Mouse (Mus musculus) liver, embryonic 14.5 days (tissue): Measurements from ENCODE around the gene 4930518I15Rik. TPM values are rescaled to one million over a fixed set of nuclear protein-coding genes. Genes with fewer than 3 reads are reported as not detected.
"Not testable (repeated sequence)": the region's sequence is repeated elsewhere in the genome, so short reads cannot be mapped to it uniquely, and the experiment has no call there.

Experiments used
- ATAC-seq: fragments of 200-750 bp; cut with Nextera tagmentation; 2 replicates; pipeline ENCODE4 v1.8.0; 2017; ENCODE audit warnings: moderate number of reproducible peaks, mild to moderate bottlenecking, moderate library complexity; ENCODE audit not compliant: insufficient read depth
- DNase-seq, 3 experiments: peaks; one replicate each; pipeline ENCODE4 v3.0.0-alpha.2; 2012 to 2013; ENCODE audit warnings: low read depth in 3 of 3, low spot score in 3 of 3
- H3K27ac ChIP-seq: fragments of 300-500 bp; sonication (generic); 2 replicates; pipeline ENCODE4 v1.5.1; 2014; ENCODE audit warnings: moderate library complexity, mild to moderate bottlenecking, control low read depth, inconsistent platforms
- H3K27me3 ChIP-seq: fragments of 300-500 bp; sonication (generic); 2 replicates; pipeline ENCODE4 v1.6.1; 2014; ENCODE audit warnings: mild to moderate bottlenecking, low read length, moderate library complexity; ENCODE audit not compliant: control insufficient read depth, insufficient read depth
- H3K36me3 ChIP-seq: fragments of 300-500 bp; sonication (generic); replicated peaks from 2 replicates; pipeline ENCODE4 v1.6.1; 2014; ENCODE audit warnings: low read depth; ENCODE audit not compliant: control insufficient read depth, insufficient read depth
- H3K4me1 ChIP-seq, 2 experiments: fragments of 200-500 bp in 1 of 2; fragments of 300-500 bp in 1 of 2; sonication (generic) in 1 of 2; replicated peaks; 2 replicates each; pipeline ENCODE4 v1.6.1; 2012 to 2014; ENCODE audit warnings: antibody characterized with exemption in 1 of 2, inconsistent platforms in 1 of 2, low read length in 1 of 2; ENCODE audit not compliant: control insufficient read depth in 2 of 2, insufficient read depth in 2 of 2
- H3K4me2 ChIP-seq: fragments of 300-500 bp; sonication (generic); 2 replicates; pipeline ENCODE4 v1.6.1; 2014; ENCODE audit warnings: low read depth, mild to moderate bottlenecking, control low read depth, moderate library complexity
- H3K4me3 ChIP-seq, 2 experiments: fragments of 200-500 bp in 1 of 2; fragments of 300-500 bp in 1 of 2; sonication (generic) in 1 of 2; 2 replicates each; pipeline ENCODE4 v1.5.1; 2012 to 2014; ENCODE audit warnings: low read depth in 2 of 2, low read length in 2 of 2, mild to moderate bottlenecking in 2 of 2, control low read depth in 1 of 2, inconsistent platforms in 1 of 2, moderate library complexity in 1 of 2; ENCODE audit not compliant: insufficient read depth in 1 of 2
- H3K9ac ChIP-seq: fragments of 300-500 bp; sonication (generic); replicated peaks from 2 replicates; pipeline ENCODE4 v1.6.1; 2014; ENCODE audit warnings: mild to moderate bottlenecking, control low read depth, moderate library complexity
- H3K9me3 ChIP-seq: fragments of 300-500 bp; sonication (generic); 2 replicates; pipeline ENCODE4 v1.6.1; 2016; ENCODE audit warnings: low read length, mixed read lengths; ENCODE audit not compliant: control insufficient read depth
- CTCF ChIP-seq: IDR thresholded peaks from 2 replicates; pipeline ENCODE4 v1.5.1; 2016; ENCODE audit warnings: antibody characterized with exemption, low read depth, control low read depth
- EP300 ChIP-seq: IDR thresholded peaks from 2 replicates; pipeline ENCODE4 v1.6.1; 2016; ENCODE audit warnings: antibody characterized with exemption, low read depth
- WGBS: fragments of 180-500 bp; shearing (Covaris S2); extraction: QIAGEN DNeasy Blood & Tissue Kit; methylation state at CpG from one replicate; pipeline ENCODE4 v1.1.7; 2014; ENCODE audit not compliant: insufficient replicate concordance; 5-methylcytosine and 5-hydroxymethylcytosine counted together
- polyA plus RNA-seq, 2 experiments: library from polyadenylated mRNA; depleted of rRNA in 1 of 2; stranded (reverse) in 1 of 2; unstranded in 1 of 2; fragments of >200 nt; fragmentation: Nextera tagmentation in 1 of 2; extraction: Ambion mirVana in 1 of 2; gene quantifications; 2 replicates each; pipeline versions ENCODE4 v1.2.1 to v1.2.3; 2012 to 2014

4930518I15Rik gene
- 0.51 and 0.71 TPM in 2 replicates for polyA plus RNA-seq (2012; rRNA removed)
- 0.71 and 0.78 TPM in 2 replicates for polyA plus RNA-seq (2014; fragmentation: Nextera tagmentation; extraction: Ambion mirVana)

DNA sequence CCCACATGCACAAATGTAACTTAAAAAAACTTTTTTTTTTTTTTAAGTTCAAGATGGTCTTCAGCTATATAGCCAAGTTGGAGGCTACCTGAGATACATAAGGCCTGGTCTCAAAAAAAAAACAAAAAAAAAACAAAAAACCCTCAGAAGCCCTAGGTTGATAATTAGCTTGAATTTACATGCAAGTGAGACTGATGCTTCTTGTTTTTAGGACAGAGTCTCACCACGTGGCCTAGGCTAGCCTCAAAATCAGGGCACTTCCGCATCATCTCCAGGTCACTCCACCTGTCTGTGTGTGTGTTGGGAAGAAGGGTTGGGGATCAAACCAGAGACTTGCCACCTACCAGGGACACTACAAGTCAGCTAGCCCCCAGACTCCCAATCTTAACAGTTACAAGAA is at the start of gene 4930518I15Rik:
Gene 4930518I15Rik (minus strand): TSS at position 112 of the 400 bp plus-strand sequence.
- no peaks in the 10 kb centered on the region for H3K27me3 ChIP-seq
- H3K36me3 ChIP-seq, result peaks cover 5% of the 10 kb centered on the region; the same call in 1 of the 2 replicates
- H3K4me2 ChIP-seq, result no peak within 1 kb of the TSS
- WGBS, result 74% methylated on average over 2 of the region's 2 CpGs
- peaks cover 3 to 4% of the 10 kb centered on the region in 2 experiments for H3K4me1 ChIP-seq
- no peaks in the 10 kb centered on the region for H3K9me3 ChIP-seq
- H3K9ac ChIP-seq, result no peak within 1 kb of the TSS
- H3K4me3 ChIP-seq, result no peak within 1 kb of the TSS
- no peak for TF ChIP-seq CTCF
- TF ChIP-seq EP300, result no peak
- no peak for DNase-seq
- H3K27ac ChIP-seq, result no peak within 1 kb of the TSS
- ATAC-seq, result no peak

DNA sequence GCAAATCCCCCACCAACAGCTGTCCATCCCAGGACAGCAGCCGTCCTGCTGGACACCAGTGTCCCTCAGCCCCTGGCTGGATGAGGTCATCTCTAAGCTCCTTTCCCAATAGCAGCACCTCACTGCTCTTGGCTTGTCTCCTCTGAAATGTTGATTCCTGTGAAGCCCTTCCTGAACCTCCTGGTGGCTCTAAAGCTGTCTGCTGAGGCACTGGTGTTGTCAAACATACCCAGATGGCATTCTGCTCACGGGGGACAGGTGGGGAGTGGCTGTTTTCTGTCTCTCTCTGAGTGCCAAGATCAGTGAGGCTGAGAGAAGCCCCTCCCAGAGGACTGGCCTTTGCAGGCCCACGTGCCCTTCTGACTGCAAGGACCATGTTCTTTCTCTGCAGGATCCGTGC is 48.2 kb upstream of the 4930518I15Rik start:
- ATAC-seq, H3K27me3 ChIP-seq, H3K9ac ChIP-seq, H3K9me3 ChIP-seq, DNase-seq, H3K4me3 ChIP-seq, H3K4me2 ChIP-seq, H3K27ac ChIP-seq, H3K36me3 ChIP-seq, H3K4me1 ChIP-seq: not testable (repeated sequence)
- 38% methylated on average over 4 of the region's 4 CpGs for WGBS

DNA sequence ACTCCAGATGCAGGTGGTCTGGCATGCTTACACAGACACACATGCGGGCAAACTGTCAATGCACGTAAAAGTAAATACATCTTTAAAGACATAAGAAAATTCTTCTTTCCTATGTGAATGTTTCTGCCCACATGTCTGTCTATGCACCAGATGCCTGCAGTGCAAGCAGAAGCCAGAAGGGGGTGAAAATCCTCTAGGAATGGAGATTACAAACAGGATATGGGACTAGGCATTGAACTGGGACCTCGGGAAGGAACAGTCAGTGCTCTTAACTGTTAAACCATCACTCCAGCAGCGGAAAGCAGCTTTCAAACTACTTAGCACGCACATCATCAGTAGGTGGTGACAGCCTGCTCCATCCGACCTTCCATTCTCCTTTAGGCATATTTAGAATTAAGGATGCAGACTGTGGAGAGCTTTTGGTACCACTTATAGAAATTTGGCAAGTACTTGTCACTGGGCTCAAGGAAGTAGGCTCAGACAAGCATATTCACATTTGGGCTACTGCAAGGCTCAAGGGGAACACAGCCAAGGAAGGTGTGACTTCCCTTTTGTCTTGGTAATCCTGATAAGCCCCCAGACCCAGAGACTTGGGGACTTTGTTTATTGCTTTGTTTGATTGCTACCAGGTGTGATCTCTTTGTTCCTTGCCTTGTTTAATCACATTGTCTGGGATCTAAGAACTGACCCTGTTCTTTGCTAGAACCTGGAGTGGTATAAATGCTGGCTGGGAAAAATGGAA is 47.4 kb upstream of the 4930518I15Rik start:
- DNase-seq (no peak), ATAC-seq (no peak)
- TF ChIP-seq EP300, result no peak
- TF ChIP-seq CTCF, result peak; percentile 62
- Histone ChIP-seq H3K9me3 (no peaks in the 10 kb centered on the region), H3K36me3 (no peaks in the 10 kb centered on the region), H3K4me3 (no peak overlapping the region), H3K27ac (no peak overlapping the region), H3K27me3 (no peaks in the 10 kb centered on the region), H3K4me2 (no peak overlapping the region), H3K4me1 (no peaks in the 10 kb centered on the region), H3K9ac (no peak overlapping the region)
- 40% methylated on average over 6 of the region's 6 CpGs for WGBS

DNA sequence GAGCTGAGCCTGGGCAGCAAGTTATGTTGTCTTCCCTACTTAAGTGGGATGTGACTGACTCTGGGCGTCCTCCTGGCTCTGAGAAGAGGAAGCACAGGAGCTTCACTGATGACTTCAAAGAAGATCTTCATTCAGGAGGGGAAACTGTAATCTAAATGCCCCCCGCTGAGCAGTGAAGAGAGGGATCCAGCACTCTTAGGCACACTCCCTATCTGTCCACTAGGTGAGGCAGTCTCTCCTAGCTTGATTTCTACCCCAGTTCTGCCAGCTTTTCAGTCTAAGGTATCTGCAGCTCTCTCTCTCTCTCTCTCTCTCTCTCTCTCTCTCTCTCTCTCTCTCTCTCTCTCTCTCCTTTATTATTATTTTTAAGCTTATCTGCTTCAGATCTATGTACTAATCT is 45.6 kb upstream of the 4930518I15Rik start:
- Histone ChIP-seq H3K9me3 (no peaks in the 10 kb centered on the region), H3K4me1 (peaks cover under 1 to 10% of the 10 kb centered on the region in 2 experiments), H3K9ac (no peak overlapping the region), H3K27me3 (no peaks in the 10 kb centered on the region), H3K27ac (no peak overlapping the region), H3K36me3 (no peaks in the 10 kb centered on the region), H3K4me3 (no peak overlapping the region), H3K4me2 (no peak overlapping the region)
- ATAC-seq (no peak), DNase-seq (no peak)
- peak; percentile 62 for TF ChIP-seq CTCF
- TF ChIP-seq EP300, result no peak
- WGBS, result 32% methylated on average over 2 of the region's 2 CpGs

DNA sequence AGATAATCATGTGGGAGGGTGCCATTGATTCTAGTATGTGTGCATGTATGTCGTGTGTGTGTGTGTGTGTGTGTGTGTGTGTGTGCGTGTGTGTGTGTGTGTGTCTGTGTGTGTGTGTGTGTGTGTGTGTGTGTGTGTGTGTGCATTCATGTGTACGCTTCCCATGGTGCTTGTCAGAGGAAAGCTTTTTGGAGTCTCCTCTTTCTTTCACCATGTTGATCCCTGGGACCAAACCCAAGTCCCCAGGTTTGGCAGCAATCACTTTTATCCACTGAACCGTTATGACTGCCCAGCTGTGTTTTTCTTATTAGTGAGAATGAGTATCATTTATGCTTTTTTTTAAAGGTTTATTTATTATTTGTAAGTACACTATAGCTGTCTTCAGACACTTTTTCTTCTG is 44.7 kb upstream of the 4930518I15Rik start:
- not testable (repeated sequence) for H3K4me3 ChIP-seq, ATAC-seq, H3K9ac ChIP-seq, H3K36me3 ChIP-seq, H3K9me3 ChIP-seq, DNase-seq, H3K27me3 ChIP-seq, H3K4me2 ChIP-seq, H3K27ac ChIP-seq
- 68% methylated on average over 4 of the region's 4 CpGs for WGBS
- peaks cover 7 to 20% of the 10 kb centered on the region in 2 experiments for H3K4me1 ChIP-seq
